Mouse (Mus musculus) leukemia stem cell, adult 10-12 weeks (primary cell): ENCODE results near the gene Ces1e. TPM values are rescaled to one million over a fixed set of nuclear protein-coding genes. Genes with fewer than 3 reads are reported as not detected.

Source experiments
- polyA plus RNA-seq: library from polyadenylated mRNA; stranded (reverse); fragments of >175 nt; gene quantifications from 2 replicates; pipeline ENCODE4 v1.2.3, GENCODE M21; 2012; ENCODE audit warnings: low replicate concordance

Gene Ces1e
- not detected in 2 replicates for polyA plus RNA-seq

GRCm38 (mm10) chr8:93229446-93229845, at the start of gene Ces1e:
TSS of gene Ces1e (minus strand) at chr8:93229619.

GRCm38 (mm10) chr8:93197685-93198525, 31.5 kb downstream of the Ces1e start, which contains the start of gene Ces1d:
TSS of gene Ces1d (minus strand) at chr8:93197838.

Other genes starting within 250 kb of the Ces1e start
- gene Ces1a, start 181.4 kb downstream of the Ces1e start, polyA plus RNA-seq: not detected in 2 replicates
- not detected in 2 replicates for gene Ces1b, start 149.6 kb downstream of the Ces1e start, polyA plus RNA-seq
- not detected in 2 replicates for gene Ces1c, start 98.3 kb downstream of the Ces1e start, polyA plus RNA-seq
- gene Ces1d, start 31.8 kb downstream of the Ces1e start, polyA plus RNA-seq: not detected in 2 replicates
- not detected in 2 replicates for gene Ces1f, start 50.1 kb upstream of the Ces1e start, polyA plus RNA-seq
- not detected in 2 replicates for gene Ces1g, start 107.7 kb upstream of the Ces1e start, polyA plus RNA-seq
- gene Ces1h, start 150.1 kb upstream of the Ces1e start, polyA plus RNA-seq: not detected in 2 replicates